ENCODE assay signal across 13 mouse cellular contexts in the genomic region with DNA sequence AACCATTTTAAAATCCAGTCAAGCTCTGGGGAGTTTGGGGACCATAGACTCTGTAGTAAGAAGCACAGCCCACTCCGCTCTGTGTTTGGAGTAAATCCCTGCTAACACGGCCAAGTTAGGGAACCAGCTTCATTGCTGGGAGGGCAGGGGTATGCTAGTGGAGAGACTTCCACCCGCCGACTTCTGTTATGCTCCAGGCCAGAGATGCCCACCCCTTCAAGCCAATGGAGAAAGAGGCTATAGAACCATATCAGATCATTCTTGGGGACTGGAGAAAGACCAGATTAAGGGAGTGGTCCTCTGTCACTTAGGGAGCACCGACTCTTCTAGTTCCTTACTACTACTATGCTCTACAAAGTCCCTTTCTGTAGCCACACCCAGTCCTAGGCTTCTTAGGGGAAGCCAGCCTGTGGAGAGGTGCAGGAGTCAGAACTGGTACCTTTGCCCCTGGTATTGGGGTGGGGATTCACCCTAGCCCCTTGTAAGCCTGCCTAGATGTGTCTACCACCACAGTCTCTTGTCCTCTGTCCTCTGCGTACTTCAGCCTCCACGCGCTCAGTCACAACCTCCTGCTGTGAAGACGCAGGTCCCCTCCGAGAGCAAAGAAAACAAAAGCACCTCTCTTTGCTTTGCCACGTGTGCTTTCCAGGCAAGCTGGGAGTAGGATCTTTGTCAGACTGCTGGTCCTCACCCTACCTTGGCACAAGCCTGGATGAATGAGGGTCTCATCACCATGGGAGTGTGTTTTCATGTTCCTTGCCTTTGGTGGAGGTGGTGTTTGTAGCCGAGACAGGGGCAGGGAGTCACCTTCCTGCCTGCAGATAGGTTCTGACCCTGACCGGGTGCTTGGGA. TPM values are rescaled to one million over a fixed set of nuclear protein-coding genes. Genes with fewer than 3 reads are reported as not detected.
DNase-seq lines count a peak whose midpoint lies in the region; ATAC-seq and TF ChIP-seq lines count a peak whose summit lies in the region.
"Had no signal": no experiment of that assay in that cellular context is flagged by ENCODE, and none has a peak within 500 bp of the region (broad histone marks: within the 10 kb centered on the region; RNA-seq: fewer than 3 reads in every experiment).

No protein-coding gene starts in this region.

- no peak overlapping the region for H3K9ac ChIP-seq in hindbrain, embryonic 16.5 days (ENCODE audit: low read depth, low read length)
- no peak overlapping the region for H3K9ac ChIP-seq in neural tube, embryonic 12.5 days
- no peak overlapping the region for H3K9ac ChIP-seq in neural tube, embryonic 15.5 days (replicated peaks)
- 0 out of 2 replicates have a peak overlapping the region, but pooled peaks have one; percentile 13 for H3K9ac ChIP-seq in forebrain, embryonic 15.5 days (replicated peaks)
- no peak overlapping the region for H3K9ac ChIP-seq in stomach, postnatal 0 days (ENCODE audit: low read length)
- H3K9ac ChIP-seq in liver, embryonic 12.5 days = no peak overlapping the region

- 0 out of 2 replicates have a peak overlapping the region, but pooled peaks have one; percentile 0 for H3K27ac ChIP-seq in hindbrain, embryonic 10.5 days
- H3K27ac ChIP-seq in hindbrain, embryonic 16.5 days (ENCODE audit: low read depth, low read length) = no peak overlapping the region
- H3K27ac ChIP-seq in neural tube, embryonic 12.5 days = no peak overlapping the region
- H3K27ac ChIP-seq in neural tube, embryonic 15.5 days (replicated peaks) = no peak overlapping the region
- no peak overlapping the region for H3K27ac ChIP-seq in forebrain, embryonic 15.5 days (replicated peaks)
- no peak overlapping the region for H3K27ac ChIP-seq in stomach, postnatal 0 days (replicated peaks)
- no peak overlapping the region for H3K27ac ChIP-seq in liver, embryonic 12.5 days
- H3K27ac ChIP-seq: heart, adult 2 months had no signal

- no peak for TF ChIP-seq CTCF in stomach, postnatal 0 days (IDR thresholded peaks at IDR 0.05; ENCODE audit: low read depth)

- H3K4me3 ChIP-seq in hindbrain, embryonic 10.5 days = peak overlapping the region; percentile 75; the same call in 1 of the 2 replicates
- no peak overlapping the region for H3K4me3 ChIP-seq in hindbrain, embryonic 16.5 days (ENCODE audit: low read length)
- H3K4me3 ChIP-seq in neural tube, embryonic 12.5 days = no peak overlapping the region
- H3K4me3 ChIP-seq in neural tube, embryonic 15.5 days (replicated peaks) = no peak overlapping the region
- H3K4me3 ChIP-seq in forebrain, embryonic 15.5 days = peak overlapping the region; percentile 9
- H3K4me3 ChIP-seq in stomach, postnatal 0 days (ENCODE audit: low read depth, low read length) = no peak overlapping the region
- no peak overlapping the region for H3K4me3 ChIP-seq in liver, embryonic 12.5 days
- H3K4me3 ChIP-seq: heart, adult 2 months had no signal

- peaks cover 99% of the 10 kb centered on the region for H3K27me3 ChIP-seq in hindbrain, embryonic 10.5 days (ENCODE audit: insufficient read depth, poor library complexity, severe bottlenecking)
- H3K27me3 ChIP-seq in hindbrain, embryonic 16.5 days (replicated peaks; ENCODE audit: control insufficient read depth, insufficient read depth, low read length) = peaks cover 50% of the 10 kb centered on the region
- peaks cover 86% of the 10 kb centered on the region for H3K27me3 ChIP-seq in neural tube, embryonic 12.5 days (replicated peaks)
- H3K27me3 ChIP-seq in neural tube, embryonic 15.5 days (replicated peaks) = peaks cover 68% of the 10 kb centered on the region
- peaks cover 45% of the 10 kb centered on the region for H3K27me3 ChIP-seq in forebrain, embryonic 15.5 days
- H3K27me3 ChIP-seq in stomach, postnatal 0 days (ENCODE audit: control insufficient read depth, insufficient read depth, low read length) = peaks cover 3% of the 10 kb centered on the region; the same call in 1 of the 2 replicates
- peaks cover 100% of the 10 kb centered on the region for H3K27me3 ChIP-seq in liver, embryonic 12.5 days (replicated peaks)

- no peak overlapping the region; the same call in 1 of the 2 replicates for H3K4me2 ChIP-seq in hindbrain, embryonic 16.5 days (ENCODE audit: low read length)
- H3K4me2 ChIP-seq in neural tube, embryonic 12.5 days (replicated peaks) = 0 out of 2 replicates have a peak overlapping the region, but pooled peaks have one; percentile 16
- H3K4me2 ChIP-seq in neural tube, embryonic 15.5 days = no peak overlapping the region
- H3K4me2 ChIP-seq in forebrain, embryonic 15.5 days (replicated peaks) = peak overlapping the region; percentile 84
- H3K4me2 ChIP-seq in stomach, postnatal 0 days (replicated peaks; ENCODE audit: low read depth) = peak overlapping the region; percentile 87
- H3K4me2 ChIP-seq in liver, embryonic 12.5 days = no peak overlapping the region

- no peaks in the 10 kb centered on the region for H3K36me3 ChIP-seq in hindbrain, embryonic 10.5 days
- no peaks in the 10 kb centered on the region for H3K36me3 ChIP-seq in hindbrain, embryonic 16.5 days (ENCODE audit: control insufficient read depth, insufficient read depth, low read length)
- H3K36me3 ChIP-seq in neural tube, embryonic 12.5 days = no peaks in the 10 kb centered on the region
- H3K36me3 ChIP-seq in neural tube, embryonic 15.5 days = no peaks in the 10 kb centered on the region
- H3K36me3 ChIP-seq in forebrain, embryonic 15.5 days = no peaks in the 10 kb centered on the region
- no peaks in the 10 kb centered on the region for H3K36me3 ChIP-seq in stomach, postnatal 0 days (ENCODE audit: control insufficient read depth, insufficient read depth, low read length)
- no peaks in the 10 kb centered on the region for H3K36me3 ChIP-seq in liver, embryonic 12.5 days

- no peak for DNase-seq in hindbrain, embryonic 10.5 days (ENCODE audit: low spot score)
- peak; percentile 17 for DNase-seq in stomach, postnatal 0 days (ENCODE audit: low spot score)
- DNase-seq: layer of hippocampus, adult 9-11 months; right cerebral cortex, postnatal 14 days; thymus, adult 18-20 months had no signal

- no peak for TF ChIP-seq EP300 in stomach, postnatal 0 days (optimal IDR thresholded peaks at IDR 0.05)

- no peaks in the 10 kb centered on the region for H3K9me3 ChIP-seq in hindbrain, embryonic 10.5 days
- no peaks in the 10 kb centered on the region for H3K9me3 ChIP-seq in hindbrain, embryonic 16.5 days (ENCODE audit: control insufficient read depth, low read length)
- no peaks in the 10 kb centered on the region for H3K9me3 ChIP-seq in neural tube, embryonic 12.5 days
- H3K9me3 ChIP-seq in neural tube, embryonic 15.5 days (replicated peaks) = no peaks in the 10 kb centered on the region
- no peaks in the 10 kb centered on the region for H3K9me3 ChIP-seq in forebrain, embryonic 15.5 days
- H3K9me3 ChIP-seq in stomach, postnatal 0 days (ENCODE audit: control insufficient read depth, low read length) = no peaks in the 10 kb centered on the region
- no peaks in the 10 kb centered on the region for H3K9me3 ChIP-seq in liver, embryonic 12.5 days (replicated peaks)

- 3% methylated on average over 13 of the region's 13 CpGs for WGBS in hindbrain, embryonic 10.5 days
- WGBS in hindbrain, embryonic 16.5 days = 12% methylated on average over 13 of the region's 13 CpGs
- WGBS in neural tube, embryonic 12.5 days = 3% methylated on average over 13 of the region's 13 CpGs
- 9% methylated on average over 13 of the region's 13 CpGs for WGBS in neural tube, embryonic 15.5 days
- 25% methylated on average over 13 of the region's 13 CpGs for WGBS in forebrain, embryonic 15.5 days
- 22% methylated on average over 13 of the region's 13 CpGs for WGBS in stomach, postnatal 0 days
- WGBS in liver, embryonic 12.5 days (ENCODE audit: insufficient replicate concordance) = 6% methylated on average over 13 of the region's 13 CpGs

- ATAC-seq in hindbrain, embryonic 16.5 days = no peak
- no peak for ATAC-seq in neural tube, embryonic 12.5 days (ENCODE audit: low FRiP score, low read depth)
- ATAC-seq in neural tube, embryonic 15.5 days (ENCODE audit: low FRiP score) = no peak
- no peak for ATAC-seq in forebrain, embryonic 15.5 days (replicated peaks)
- ATAC-seq in stomach, postnatal 0 days (ENCODE audit: low FRiP score, low TSS enrichment) = no peak
- ATAC-seq in liver, embryonic 12.5 days = no peak
- no peak for ATAC-seq in granulocyte monocyte progenitor cell, adult 5-6 weeks (replicated peaks; ENCODE audit: poor library complexity, severe bottlenecking)

- peaks cover 84% of the 10 kb centered on the region for H3K4me1 ChIP-seq in hindbrain, embryonic 10.5 days (replicated peaks)
- peaks cover 16% of the 10 kb centered on the region for H3K4me1 ChIP-seq in hindbrain, embryonic 16.5 days (ENCODE audit: control insufficient read depth, insufficient read depth, low read depth, low read length)
- peaks cover 39% of the 10 kb centered on the region for H3K4me1 ChIP-seq in neural tube, embryonic 12.5 days
- peaks cover 34% of the 10 kb centered on the region for H3K4me1 ChIP-seq in neural tube, embryonic 15.5 days
- peaks cover 60% of the 10 kb centered on the region for H3K4me1 ChIP-seq in forebrain, embryonic 15.5 days
- H3K4me1 ChIP-seq in stomach, postnatal 0 days (replicated peaks; ENCODE audit: control insufficient read depth, insufficient read depth) = no peaks in the 10 kb centered on the region
- H3K4me1 ChIP-seq in liver, embryonic 12.5 days = 0 out of 2 replicates have a peak, but pooled peaks cover 12% of the 10 kb centered on the region

RNA-seq across cellular contexts. Expression of gene Prdm16, which starts 3.1 kb away (rescaled TPM):
- polyA plus RNA-seq in hindbrain, embryonic 10.5 days (2016; fragmentation: Nextera tagmentation; extraction: Ambion mirVana) = 15.3 and 23.5 TPM in 2 replicates
- 12.6 and 14.3 TPM in 2 replicates for polyA plus RNA-seq in hindbrain, embryonic 16.5 days (2015; fragmentation: Nextera tagmentation; extraction: Ambion mirVana)
- 12.9 and 13.4 TPM in 2 replicates for polyA plus RNA-seq in neural tube, embryonic 12.5 days (2016; fragmentation: Nextera tagmentation; extraction: Ambion mirVana)
- 7.7 and 9.0 TPM in 2 replicates for polyA plus RNA-seq in neural tube, embryonic 15.5 days (2015; fragmentation: Nextera tagmentation; extraction: Ambion mirVana)
- 32.7 and 33.5 TPM in 2 replicates for polyA plus RNA-seq in forebrain, embryonic 15.5 days (2015; fragmentation: Nextera tagmentation; extraction: Ambion mirVana)
- polyA plus RNA-seq in stomach, postnatal 0 days (2015; fragmentation: Nextera tagmentation; extraction: Ambion mirVana) = 15.6 and 18.5 TPM in 2 replicates
- 2.4 and 2.7 TPM in 2 replicates for polyA plus RNA-seq in liver, embryonic 12.5 days (2016; fragmentation: Nextera tagmentation; extraction: Ambion mirVana)
- total RNA-seq in granulocyte monocyte progenitor cell, adult 5-6 weeks (2014; fragmentation: Nextera tagmentation) = 2.5 and 3.7 TPM in 2 replicates
- total RNA-seq in granulocyte monocyte progenitor cell, adult 5-6 weeks (2017) = 1.4 and 3.1 TPM in 2 replicates

RNA-seq across cellular contexts. Expression of gene Actrt2, which starts 27.9 kb away (rescaled TPM):
- not detected in 2 replicates for polyA plus RNA-seq in hindbrain, embryonic 10.5 days (2016; fragmentation: Nextera tagmentation; extraction: Ambion mirVana)
- polyA plus RNA-seq in hindbrain, embryonic 16.5 days (2015; fragmentation: Nextera tagmentation; extraction: Ambion mirVana) = not detected in 2 replicates
- polyA plus RNA-seq in neural tube, embryonic 12.5 days (2016; fragmentation: Nextera tagmentation; extraction: Ambion mirVana) = not detected in 2 replicates
- polyA plus RNA-seq in neural tube, embryonic 15.5 days (2015; fragmentation: Nextera tagmentation; extraction: Ambion mirVana) = not detected in 2 replicates
- not detected in 2 replicates for polyA plus RNA-seq in forebrain, embryonic 15.5 days (2015; fragmentation: Nextera tagmentation; extraction: Ambion mirVana)
- polyA plus RNA-seq in stomach, postnatal 0 days (2015; fragmentation: Nextera tagmentation; extraction: Ambion mirVana) = not detected in 2 replicates
- not detected in 2 replicates for polyA plus RNA-seq in liver, embryonic 12.5 days (2016; fragmentation: Nextera tagmentation; extraction: Ambion mirVana)
- total RNA-seq in granulocyte monocyte progenitor cell, adult 5-6 weeks (2014; fragmentation: Nextera tagmentation) = not detected in 2 replicates
- not detected in 2 replicates for total RNA-seq in granulocyte monocyte progenitor cell, adult 5-6 weeks (2017)
- total RNA-seq: heart, adult 2 months had no signal
- polyA plus RNA-seq: liver, embryonic 16.5 days had no signal

Comparison
In these comparisons a context has a peak if more than half of its experiments do, and no peak if none do; other contexts are left out.
1. H3K4me3 ChIP-seq: peak in hindbrain, embryonic 10.5 days (single experiment) and forebrain, embryonic 15.5 days (single experiment); none in hindbrain, embryonic 16.5 days (single experiment), neural tube, embryonic 12.5 days (single experiment), neural tube, embryonic 15.5 days (single experiment), stomach, postnatal 0 days (single experiment) and liver, embryonic 12.5 days (single experiment).
2. H3K4me2 ChIP-seq: peak in neural tube, embryonic 12.5 days (single experiment), forebrain, embryonic 15.5 days (single experiment) and stomach, postnatal 0 days (single experiment); none in hindbrain, embryonic 16.5 days (single experiment), neural tube, embryonic 15.5 days (single experiment) and liver, embryonic 12.5 days (single experiment).